ENCODE assay signal across 8 mouse cellular contexts in genomic region chr1:120602031-120602730, GRCm38 (mm10). TPM values are rescaled to one million over a fixed set of nuclear protein-coding genes. Genes with fewer than 3 reads are reported as not detected.
DNase-seq lines count a peak whose midpoint lies in the region; ATAC-seq lines count a peak whose summit lies in the region.

TSS of gene En1 (plus strand) at chr1:120602418.

- H3K9me3 ChIP-seq in embryonic facial prominence, embryonic 12.5 days: no peaks in the 10 kb centered on the region
- no peaks in the 10 kb centered on the region for H3K9me3 ChIP-seq in hindbrain, embryonic 14.5 days (ENCODE audit: control insufficient read depth, low read length)
- no peaks in the 10 kb centered on the region for H3K9me3 ChIP-seq in midbrain, embryonic 11.5 days (ENCODE audit: control insufficient read depth, low read length)

- peak within 1 kb of the TSS; percentile 44 for H3K4me3 ChIP-seq in embryonic facial prominence, embryonic 12.5 days
- H3K4me3 ChIP-seq in hindbrain, embryonic 14.5 days (replicated peaks; ENCODE audit: low read length): peak within 1 kb of the TSS; percentile 39
- H3K4me3 ChIP-seq in midbrain, embryonic 11.5 days (ENCODE audit: low read depth, low read length): peak within 1 kb of the TSS; percentile 57

- DNase-seq in adrenal gland, adult (ENCODE audit: inconsistent age in 2 of 2, low spot score in 1 of 2): peak; percentile 21 to 72
- DNase-seq in adrenal gland, postnatal 4 days (ENCODE audit: low spot score in 2 of 2): no peak
- DNase-seq in NIH3T3 (ENCODE audit: low read depth): peak; percentile 99
- no peak for DNase-seq in hindbrain, embryonic 14.5 days (ENCODE audit: low spot score)
- DNase-seq in midbrain, embryonic 11.5 days (ENCODE audit: low spot score, missing footprints): peak; percentile 95
- no peak for DNase-seq in yolk sac, embryonic 10.5 days (ENCODE audit: low spot score)
- DNase-seq in urinary bladder, postnatal 4 days (ENCODE audit: low spot score in 2 of 2): no peak

- peaks cover 9% of the 10 kb centered on the region; the same call in 1 of the 2 replicates for H3K4me1 ChIP-seq in embryonic facial prominence, embryonic 12.5 days
- no peaks in the 10 kb centered on the region for H3K4me1 ChIP-seq in hindbrain, embryonic 14.5 days (replicated peaks; ENCODE audit: control insufficient read depth, insufficient read depth, low read length)
- peaks cover 12% of the 10 kb centered on the region for H3K4me1 ChIP-seq in midbrain, embryonic 11.5 days (ENCODE audit: control insufficient read depth, insufficient read depth, low read length)

- peak within 1 kb of the TSS; percentile 36 for H3K9ac ChIP-seq in embryonic facial prominence, embryonic 12.5 days
- H3K9ac ChIP-seq in hindbrain, embryonic 14.5 days: peak within 1 kb of the TSS; percentile 65
- H3K9ac ChIP-seq in midbrain, embryonic 11.5 days (ENCODE audit: low read length): peak within 1 kb of the TSS; percentile 80

- ATAC-seq in embryonic facial prominence, embryonic 12.5 days (ENCODE audit: insufficient number of reproducible peaks, insufficient read depth, low FRiP score, low TSS enrichment): no peak
- ATAC-seq in hindbrain, embryonic 14.5 days (ENCODE audit: low FRiP score): peak; percentile 73
- ATAC-seq in midbrain, embryonic 11.5 days (ENCODE audit: low FRiP score): peak; percentile 80

- peaks cover 83% of the 10 kb centered on the region for H3K27me3 ChIP-seq in embryonic facial prominence, embryonic 12.5 days
- H3K27me3 ChIP-seq in hindbrain, embryonic 14.5 days (ENCODE audit: control insufficient read depth, insufficient read depth, low read length): peaks cover 84% of the 10 kb centered on the region
- peaks cover 80% of the 10 kb centered on the region for H3K27me3 ChIP-seq in midbrain, embryonic 11.5 days (ENCODE audit: control insufficient read depth, insufficient read depth, low read length)

- WGBS in embryonic facial prominence, embryonic 12.5 days: 1% methylated on average over 35 of the region's 35 CpGs
- WGBS in hindbrain, embryonic 14.5 days: under 1% methylated on average over 35 of the region's 35 CpGs
- WGBS in midbrain, embryonic 11.5 days: under 1% methylated on average over 35 of the region's 35 CpGs

- no peaks in the 10 kb centered on the region for H3K36me3 ChIP-seq in embryonic facial prominence, embryonic 12.5 days
- no peaks in the 10 kb centered on the region for H3K36me3 ChIP-seq in hindbrain, embryonic 14.5 days (replicated peaks; ENCODE audit: control insufficient read depth, insufficient read depth)
- H3K36me3 ChIP-seq in midbrain, embryonic 11.5 days (ENCODE audit: control insufficient read depth, insufficient read depth, low read length): no peaks in the 10 kb centered on the region

- no peak within 1 kb of the TSS for H3K27ac ChIP-seq in embryonic facial prominence, embryonic 12.5 days
- H3K27ac ChIP-seq in hindbrain, embryonic 14.5 days: peak within 1 kb of the TSS; percentile 81
- peak within 1 kb of the TSS; percentile 82 for H3K27ac ChIP-seq in midbrain, embryonic 11.5 days (ENCODE audit: low read depth, low read length)

- peak within 1 kb of the TSS; percentile 75 for H3K4me2 ChIP-seq in embryonic facial prominence, embryonic 12.5 days (replicated peaks)
- peak within 1 kb of the TSS; percentile 56 for H3K4me2 ChIP-seq in hindbrain, embryonic 14.5 days (replicated peaks)
- H3K4me2 ChIP-seq in midbrain, embryonic 11.5 days: peak within 1 kb of the TSS; percentile 82

RNA-seq across cellular contexts. Expression of gene En1, which starts in this region (rescaled TPM):
- under 1 TPM; 0.25 to 0.59 TPM for total RNA-seq in adrenal gland, postnatal 4 days (2021)
- polyA plus RNA-seq in embryonic facial prominence, embryonic 12.5 days (2016; fragmentation: Nextera tagmentation; extraction: Ambion mirVana): 1.5 TPM in 2 replicates
- polyA plus RNA-seq in hindbrain, embryonic 14.5 days (2014; fragmentation: Nextera tagmentation; extraction: Ambion mirVana): 2.7 and 6.2 TPM in 2 replicates
- polyA plus RNA-seq in midbrain, embryonic 11.5 days (2014; fragmentation: Nextera tagmentation; extraction: Ambion mirVana): 6.5 and 8.2 TPM in 2 replicates

Comparison
In these comparisons a context has a peak if more than half of its experiments do, and no peak if none do; other contexts are left out.
1. DNase-seq: peak in adrenal gland, adult (2 of 2), NIH3T3 (single experiment) and midbrain, embryonic 11.5 days (single experiment); none in adrenal gland, postnatal 4 days (0 of 2), hindbrain, embryonic 14.5 days (single experiment), yolk sac, embryonic 10.5 days (single experiment) and urinary bladder, postnatal 4 days (0 of 2).
2. Peak in every context shown above with its lines, with median percentiles within 50 percentile points of each other: H3K4me2 ChIP-seq, H3K4me3 ChIP-seq and H3K9ac ChIP-seq.